Mouse (Mus musculus) spleen, postnatal 4 days (tissue): ENCODE results near the gene Cyyr1.
"Not testable (repeated sequence)": the region's sequence is repeated elsewhere in the genome, so short reads cannot be mapped to it uniquely, and the experiment has no call there.

Source experiments
- DNase-seq, 2 experiments: peaks; one replicate each; pipeline ENCODE4 v3.0.0; 2022; ENCODE audit warnings: low spot score in 2 of 2

Cyyr1 gene

DNA sequence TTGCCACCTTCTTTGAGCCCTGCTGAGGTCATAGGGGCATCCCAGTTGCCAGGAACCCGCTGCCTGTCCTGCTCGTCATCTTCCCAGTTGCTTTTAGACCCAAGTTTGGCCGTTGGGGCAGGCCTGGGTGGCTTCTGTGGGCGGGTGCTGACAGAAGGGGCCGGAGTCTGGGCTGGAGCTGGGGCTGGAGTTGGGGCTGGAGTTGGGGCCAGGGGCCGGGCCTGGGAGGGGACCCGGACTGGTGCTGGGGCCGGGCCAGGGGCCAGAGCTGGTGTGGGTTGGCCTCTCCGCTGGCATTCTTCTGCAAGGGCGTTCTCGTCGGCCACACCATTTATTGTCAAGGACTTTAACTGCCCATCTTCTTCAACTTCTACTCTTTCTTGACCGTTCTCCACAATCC, at the start of gene Cyyr1:
Cyyr1 (minus strand) TSS at position 101 of the 400 bp plus-strand sequence.
- not testable (repeated sequence) for DNase-seq

GRCm38 (mm10) chr16:85588844-85589243, 35.6 kb upstream of the Cyyr1 start:
- no peak for DNase-seq

- no peak for DNase-seq
Observed at GRCm38 (mm10) chr16:85587573-85588226, 34.5 kb upstream of the Cyyr1 start.

DNA sequence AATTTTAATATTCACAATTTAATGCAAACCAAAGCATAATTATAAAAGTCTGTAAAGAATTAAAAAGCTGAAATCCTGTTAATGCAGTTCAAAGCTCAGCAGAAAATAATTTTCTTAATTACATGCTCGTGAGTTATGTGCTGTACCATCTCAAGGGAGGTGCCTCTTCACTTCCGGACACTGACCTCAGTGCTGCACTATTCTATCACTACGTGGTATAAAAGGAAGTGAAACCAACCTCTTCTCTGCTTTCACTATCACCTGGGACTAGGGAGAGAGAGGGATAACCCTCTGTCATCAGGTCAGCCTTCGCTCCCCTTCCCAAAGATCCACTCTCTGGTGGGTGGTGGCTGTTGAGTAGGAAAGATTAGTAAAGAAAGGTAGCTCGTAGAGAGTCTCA, 13.3 kb upstream of the Cyyr1 start:
- no peak for DNase-seq

- no peak for DNase-seq
Observed at GRCm38 (mm10) chr16:85553838-85554237, 641 bp upstream of the Cyyr1 start.

GRCm38 (mm10) chr16:85551976-85552375, 1.2 kb downstream of the Cyyr1 start:
- not testable (repeated sequence) for DNase-seq

- no peak for DNase-seq
Observed at GRCm38 (mm10) chr16:85549971-85550567, 3.1 kb downstream of the Cyyr1 start.

GRCm38 (mm10) chr16:85546519-85546918, 6.7 kb downstream of the Cyyr1 start:
- DNase-seq = no peak

GRCm38 (mm10) chr16:85541676-85542273, 11.4 kb downstream of the Cyyr1 start:
- no peak for DNase-seq

GRCm38 (mm10) chr16:85541023-85541422, 12.2 kb downstream of the Cyyr1 start:
- DNase-seq = no peak

DNA sequence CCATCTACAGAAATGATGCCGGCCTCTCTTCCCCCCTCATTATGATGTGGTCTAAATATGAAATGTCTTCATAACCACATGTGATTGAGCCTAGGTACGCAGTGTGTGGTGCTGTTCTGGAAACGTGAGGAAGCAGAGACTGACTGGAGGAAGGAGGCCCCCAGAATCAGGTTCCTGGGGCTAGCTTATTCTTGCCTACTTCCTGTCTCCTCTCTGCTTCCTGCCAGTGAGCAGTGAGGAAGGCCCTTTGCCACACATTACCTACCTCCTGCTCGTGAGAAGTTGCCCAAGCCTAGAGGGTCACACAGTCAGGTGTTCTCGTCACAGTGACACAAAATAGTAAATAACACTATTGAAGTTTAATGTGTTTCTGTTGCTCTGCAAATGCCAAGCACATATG, 14.8 kb downstream of the Cyyr1 start:
- no peak for DNase-seq

GRCm38 (mm10) chr16:85536075-85536474, 17.1 kb downstream of the Cyyr1 start:
- DNase-seq = no peak

DNA sequence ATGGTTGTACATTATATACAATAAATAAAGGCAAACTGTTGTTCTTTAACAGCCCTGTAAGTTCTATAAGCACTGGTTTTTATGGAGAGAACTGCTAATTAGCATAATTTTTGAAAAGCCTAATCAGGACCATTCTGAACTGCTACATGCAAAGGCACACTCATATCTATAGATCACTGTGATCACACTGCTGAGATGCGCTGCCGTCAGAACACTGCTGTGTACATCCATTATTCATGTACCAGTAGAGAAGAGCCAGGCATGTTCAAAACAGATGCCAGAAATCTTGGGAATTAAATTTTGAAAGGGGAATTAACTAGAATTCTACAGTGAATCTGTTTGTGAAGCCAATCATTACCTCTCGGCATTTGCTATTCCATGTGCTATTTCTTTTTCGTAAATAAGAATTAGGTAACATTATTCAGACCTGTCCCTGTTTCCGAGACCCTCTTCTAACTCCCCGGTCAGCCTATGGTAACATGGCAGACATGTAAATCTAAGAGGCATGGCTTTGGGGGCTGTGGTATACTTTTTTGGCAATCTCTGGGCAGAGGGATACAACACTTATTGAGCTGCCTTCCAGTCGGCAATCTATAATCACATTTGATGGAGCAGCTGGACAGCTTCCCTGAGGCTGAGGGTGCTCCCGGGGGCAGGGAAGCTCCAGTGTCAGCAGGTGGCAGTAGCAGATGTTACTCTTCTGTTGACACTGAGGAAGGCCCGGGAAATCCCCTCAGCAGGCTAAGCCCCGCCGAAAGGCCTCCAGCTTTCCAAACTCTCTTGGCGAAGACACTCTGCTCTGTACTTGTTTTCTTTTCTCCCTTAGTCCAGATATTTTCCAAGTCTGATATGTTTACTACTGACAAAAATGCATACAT, 25.2 kb downstream of the Cyyr1 start:
- DNase-seq = no peak

GRCm38 (mm10) chr16:85524589-85524988, 28.6 kb downstream of the Cyyr1 start:
- no peak for DNase-seq

DNA sequence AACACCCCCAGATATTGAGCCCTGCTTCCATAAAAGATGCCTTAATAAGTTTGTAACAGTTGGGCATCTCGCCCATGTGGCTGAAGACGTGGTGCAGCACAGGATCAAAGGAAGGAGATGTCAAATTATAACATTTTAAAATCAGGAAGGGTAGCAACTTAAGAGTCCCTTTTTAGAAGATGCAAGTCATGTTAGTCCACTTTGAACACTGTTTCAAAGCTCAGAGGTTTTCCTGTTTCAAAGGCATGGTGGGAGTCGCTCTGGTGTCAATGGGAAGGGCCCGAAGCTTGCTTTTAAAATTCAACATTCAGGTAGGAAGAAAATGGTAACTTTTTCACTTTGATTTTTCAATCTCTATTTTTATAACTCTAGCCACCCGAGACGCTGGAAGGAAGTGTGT, 45.9 kb downstream of the Cyyr1 start:
- DNase-seq = no peak

GRCm38 (mm10) chr16:85505108-85505507, 48.1 kb downstream of the Cyyr1 start:
- no peak for DNase-seq

GRCm38 (mm10) chr16:85503416-85503815, 49.8 kb downstream of the Cyyr1 start:
- no peak for DNase-seq

DNA sequence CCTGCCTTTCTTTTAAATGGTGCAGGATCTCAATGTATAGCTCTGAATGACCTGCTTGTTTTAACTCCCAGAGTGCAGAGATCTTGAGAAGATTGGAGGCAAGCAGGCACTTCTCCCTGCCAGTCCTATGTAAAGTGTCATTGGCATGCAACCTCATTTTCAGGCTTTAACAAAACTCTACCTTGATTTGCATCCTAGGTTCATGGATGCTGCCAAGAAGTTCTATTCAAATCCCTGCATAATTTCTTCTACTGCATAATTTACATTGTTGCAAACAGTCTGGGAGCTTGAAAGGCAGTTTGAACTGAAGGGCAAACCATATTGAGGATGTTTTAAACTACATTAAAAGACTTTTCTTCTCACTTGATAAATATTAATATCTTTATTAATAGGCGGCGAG, 57.4 kb downstream of the Cyyr1 start:
- DNase-seq = no peak

DNA sequence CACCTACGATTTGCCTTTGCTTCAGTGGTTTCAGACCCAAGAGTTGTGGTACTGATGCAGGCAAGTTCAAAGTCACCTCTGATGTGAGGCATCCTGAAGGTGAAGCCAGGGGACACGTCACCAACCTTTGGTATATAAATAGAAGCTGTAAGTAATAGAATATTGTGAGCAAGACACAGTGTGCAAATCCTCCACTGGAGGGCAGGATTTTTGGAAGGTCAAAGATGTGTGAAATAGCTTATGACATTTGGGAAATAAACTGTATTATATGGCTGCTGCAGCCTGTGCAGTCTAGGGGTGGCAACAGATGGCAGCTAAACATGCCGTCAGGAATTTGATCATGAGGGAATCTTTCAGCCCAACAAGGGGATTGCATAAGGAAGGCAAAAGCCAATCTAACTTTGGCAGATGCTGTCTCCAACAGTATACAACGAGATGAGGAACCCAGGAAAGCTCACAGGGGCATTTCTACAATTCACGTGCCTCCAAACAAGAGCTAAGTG, 65.0 kb downstream of the Cyyr1 start:
- no peak for DNase-seq

DNA sequence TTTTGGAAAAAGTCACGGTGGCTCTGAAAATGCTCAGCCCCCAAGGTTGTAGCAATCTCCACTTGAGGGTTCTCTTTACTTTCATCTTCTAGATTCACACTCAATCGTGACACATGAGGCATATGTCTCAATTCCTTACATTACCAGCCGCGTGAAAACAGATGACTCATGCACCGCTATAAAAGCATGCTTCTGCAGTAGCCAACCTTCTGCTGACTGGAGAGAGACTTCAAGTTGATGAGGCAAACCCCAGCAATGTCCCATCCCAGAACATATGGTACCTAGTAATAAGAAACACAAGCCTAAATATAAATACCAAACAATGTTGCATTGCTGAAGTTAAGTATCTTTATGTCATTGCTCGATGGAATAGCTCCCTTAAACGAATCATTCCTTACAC, 65.9 kb downstream of the Cyyr1 start:
- no peak for DNase-seq

DNA sequence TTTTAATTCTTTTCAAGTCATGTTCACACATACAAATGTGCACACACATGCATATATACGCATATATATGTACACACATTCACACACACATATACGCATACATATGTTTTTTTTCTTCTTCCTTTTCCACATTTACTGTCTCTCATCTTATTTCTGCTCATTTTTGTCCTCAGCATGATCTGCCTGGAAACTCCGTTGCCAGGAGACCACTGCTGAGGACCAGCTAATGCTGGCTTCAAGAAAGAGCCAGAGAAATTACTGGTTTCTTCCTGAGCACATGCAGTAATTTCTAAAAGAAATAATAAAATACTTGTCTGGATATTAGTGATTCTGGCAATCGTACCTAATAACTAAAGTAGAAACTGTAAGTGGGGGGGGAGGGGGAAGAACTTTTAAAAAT, 68.6 kb downstream of the Cyyr1 start:
- no peak for DNase-seq

- DNase-seq = no peak
Observed at GRCm38 (mm10) chr16:85474552-85475071, 78.6 kb downstream of the Cyyr1 start.
